Mouse (Mus musculus) stomach, postnatal 0 days (tissue): ENCODE measurements at regions not wholly inside any gene's neighbourhood (a gene's known extent, or its start where the extent isn't known, plus 50 kb on each side); places are given as distances from the start of the nearest gene placed in this dataset.
A peak's percentile ranks its signal among the peaks of the same experiment; 100 is the strongest.

Source experiments
- CTCF ChIP-seq: IDR thresholded peaks from 2 replicates; pipeline ENCODE4 v1.5.1; 2016; ENCODE audit warnings: antibody characterized with exemption, low read depth, mild to moderate bottlenecking, moderate library complexity
- EP300 ChIP-seq: optimal IDR thresholded peaks from 2 replicates; pipeline ENCODE3; 2016; ENCODE audit warnings: antibody characterized with exemption

DNA sequence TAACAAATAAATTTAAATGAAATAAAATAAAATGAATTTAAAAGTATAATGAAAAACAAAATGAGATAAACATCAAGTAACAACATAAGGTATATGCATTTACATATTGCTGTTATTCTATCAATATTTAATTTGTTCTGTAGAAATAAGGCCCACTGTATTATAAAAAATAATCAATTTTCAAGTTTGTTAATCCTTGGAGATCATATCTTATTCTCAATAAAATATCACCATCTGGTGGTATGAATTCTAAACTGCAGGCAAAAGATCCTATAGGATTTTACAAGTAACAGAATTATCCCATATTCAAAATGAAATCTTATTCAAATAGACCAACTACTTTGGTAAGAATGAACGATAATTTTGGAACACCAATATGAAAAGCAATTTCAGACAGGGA is 369.1 kb downstream of the Jrkl start:
- TF ChIP-seq EP300 (no peak), CTCF (peak; percentile 61)
